Comparison of ENCODE assay signal across 8 mouse cellular contexts in genomic region chr11:82846079-82846436, GRCm38 (mm10). TPM values are rescaled to one million over a fixed set of nuclear protein-coding genes. Genes with fewer than 3 reads are reported as not detected.
DNase-seq lines count a peak whose midpoint lies in the region; ATAC-seq and TF ChIP-seq lines count a peak whose summit lies in the region.

No protein-coding gene starts in this region.

- TF ChIP-seq CTCF in spleen, adult 2 months (IDR thresholded peaks at IDR 0.05; ENCODE audit: extremely low read depth, insufficient read depth, insufficient read length, insufficient replicate concordance), result no peak

- H3K4me1 ChIP-seq in kidney, embryonic 15.5 days, result peaks cover 49% of the 10 kb centered on the region
- H3K4me1 ChIP-seq in limb, embryonic 14.5 days (ENCODE audit: control insufficient read depth, insufficient read depth, low read length), result peaks cover 23% of the 10 kb centered on the region
- H3K4me1 ChIP-seq in spleen, adult 2 months (ENCODE audit: control insufficient read depth, insufficient read depth, insufficient read length), result peaks cover 4% of the 10 kb centered on the region; the same call in 1 of the 2 replicates

- no peak for TF ChIP-seq POLR2A in limb, embryonic 14.5 days (IDR thresholded peaks at IDR 0.05; ENCODE audit: borderline replicate concordance, extremely low read depth, insufficient read depth, insufficient read length)
- no peak for TF ChIP-seq POLR2A in spleen, adult 2 months (IDR thresholded peaks at IDR 0.05; ENCODE audit: low read depth, low read length)

- H3K9me3 ChIP-seq in kidney, embryonic 15.5 days (replicated peaks), result no peaks in the 10 kb centered on the region
- no peaks in the 10 kb centered on the region for H3K9me3 ChIP-seq in limb, embryonic 14.5 days (ENCODE audit: control insufficient read depth, low read length)

- 0 out of 2 replicates have a peak overlapping the region, but pooled peaks have one; percentile 5 for H3K4me3 ChIP-seq in kidney, embryonic 15.5 days (replicated peaks)
- H3K4me3 ChIP-seq in limb, embryonic 14.5 days (replicated peaks; ENCODE audit: low read length), result no peak overlapping the region
- H3K4me3 ChIP-seq in spleen, adult 2 months (ENCODE audit: extremely low read depth, insufficient read depth, insufficient read length), result peak overlapping the region; percentile 20; the same call in 1 of the 2 replicates

- WGBS in kidney, embryonic 15.5 days, result 23% methylated on average over 4 of the region's 4 CpGs
- WGBS in limb, embryonic 14.5 days, result 22% methylated on average over 4 of the region's 4 CpGs
- 32% methylated on average over 4 of the region's 4 CpGs for WGBS in spleen, adult 2 months

- peak overlapping the region; percentile 44 for H3K4me2 ChIP-seq in kidney, embryonic 15.5 days
- peak overlapping the region; percentile 30; the same call in 1 of the 2 replicates for H3K4me2 ChIP-seq in limb, embryonic 14.5 days (replicated peaks; ENCODE audit: low read depth, low read length, severe bottlenecking)

- ATAC-seq in kidney, embryonic 15.5 days (replicated peaks; ENCODE audit: low FRiP score), result 0 out of 2 replicates have a peak, but pooled peaks have one; percentile 38
- ATAC-seq in erythroblast, adult 5-6 weeks (replicated peaks; ENCODE audit: low FRiP score, poor library complexity, severe bottlenecking), result peak; percentile 72
- ATAC-seq in limb, embryonic 14.5 days (ENCODE audit: low FRiP score, low read depth), result no peak; the same call in 1 of the 2 replicates

- peak overlapping the region; percentile 78 for H3K27ac ChIP-seq in kidney, embryonic 15.5 days
- 0 out of 2 replicates have a peak overlapping the region, but pooled peaks have one; percentile 7 for H3K27ac ChIP-seq in limb, embryonic 14.5 days (replicated peaks; ENCODE audit: low read depth, low read length)
- H3K27ac ChIP-seq in spleen, adult 2 months (ENCODE audit: insufficient read depth, low read length), result peak overlapping the region; percentile 10; the same call in 1 of the 2 replicates

- 0 out of 2 replicates have a peak overlapping the region, but pooled peaks have one; percentile 10 for H3K9ac ChIP-seq in kidney, embryonic 15.5 days
- no peak overlapping the region; the same call in 1 of the 2 replicates for H3K9ac ChIP-seq in limb, embryonic 14.5 days (ENCODE audit: low read depth, low read length, severe bottlenecking)

- no peak for DNase-seq in kidney, postnatal 4 days
- no peak for DNase-seq in limb, embryonic 14.5 days (ENCODE audit: low spot score)
- no peak for DNase-seq in spleen, adult 2 months (ENCODE audit: low read depth in 1 of 2, low spot score in 2 of 2)
- DNase-seq in frontal cortex, postnatal 36 days (ENCODE audit: low spot score in 2 of 2), result no peak
- no peak for DNase-seq in frontal cortex, postnatal 25 days (ENCODE audit: low spot score in 2 of 2)
- no peak for DNase-seq in left cerebral cortex, adult 18-20 months (ENCODE audit: low spot score in 2 of 2)

- no peaks in the 10 kb centered on the region for H3K36me3 ChIP-seq in kidney, embryonic 15.5 days
- H3K36me3 ChIP-seq in limb, embryonic 14.5 days (ENCODE audit: control insufficient read depth, insufficient read depth, low read length), result no peaks in the 10 kb centered on the region
- no peaks in the 10 kb centered on the region for H3K36me3 ChIP-seq in spleen, adult 2 months (ENCODE audit: control insufficient read depth, insufficient read depth, low read length)

- no peaks in the 10 kb centered on the region for H3K27me3 ChIP-seq in kidney, embryonic 15.5 days
- H3K27me3 ChIP-seq in limb, embryonic 14.5 days (ENCODE audit: control insufficient read depth, insufficient read depth, low read length), result no peaks in the 10 kb centered on the region
- H3K27me3 ChIP-seq in spleen, adult 2 months (ENCODE audit: control insufficient read depth, insufficient read depth, low read length), result no peaks in the 10 kb centered on the region

RNA-seq across cellular contexts. Expression of gene Rffl, which starts 25.0 kb away (rescaled TPM):
- 22.3 and 23.6 TPM in 2 replicates for polyA plus RNA-seq in kidney, embryonic 15.5 days (2015; fragmentation: Nextera tagmentation; extraction: Ambion mirVana)
- 79.9 and 88.6 TPM in 2 replicates for total RNA-seq in erythroblast, adult 5-6 weeks (2015; ENCODE audit: low replicate concordance)
- 115 TPM in 2 replicates for total RNA-seq in erythroblast, adult 5-6 weeks (2017; ENCODE audit: low replicate concordance)
- 8.3 and 11.0 TPM in 2 replicates for polyA plus RNA-seq in limb, embryonic 14.5 days (2012; rRNA removed)
- polyA plus RNA-seq in limb, embryonic 14.5 days (2014; fragmentation: Nextera tagmentation; extraction: Ambion mirVana), result 11.3 and 11.5 TPM in 2 replicates
- 12.0 and 13.3 TPM in 2 replicates for polyA plus RNA-seq in spleen, adult 2 months (2012; rRNA removed)
- total RNA-seq in left cerebral cortex, adult 18-20 months (2021), result 10 to 100 TPM; 11.1 to 11.2 TPM

RNA-seq across cellular contexts. Expression of gene Rad51d, which starts 44.4 kb away (rescaled TPM):
- 11.1 and 13.9 TPM in 2 replicates for polyA plus RNA-seq in kidney, embryonic 15.5 days (2015; fragmentation: Nextera tagmentation; extraction: Ambion mirVana)
- total RNA-seq in erythroblast, adult 5-6 weeks (2015; ENCODE audit: low replicate concordance), result 1.5 and 10.0 TPM in 2 replicates
- total RNA-seq in erythroblast, adult 5-6 weeks (2017; ENCODE audit: low replicate concordance), result 2.5 and 2.6 TPM in 2 replicates
- polyA plus RNA-seq in limb, embryonic 14.5 days (2012; rRNA removed), result 10.5 and 11.5 TPM in 2 replicates
- polyA plus RNA-seq in limb, embryonic 14.5 days (2014; fragmentation: Nextera tagmentation; extraction: Ambion mirVana), result 12.9 and 15.1 TPM in 2 replicates
- polyA plus RNA-seq in spleen, adult 2 months (2012; rRNA removed), result 10.9 and 11.8 TPM in 2 replicates
- 10 to 100 TPM; 17.5 to 21.0 TPM for total RNA-seq in left cerebral cortex, adult 18-20 months (2021)

RNA-seq across cellular contexts. Expression of gene Fndc8, which starts 45.9 kb away (rescaled TPM):
- polyA plus RNA-seq in kidney, embryonic 15.5 days (2015; fragmentation: Nextera tagmentation; extraction: Ambion mirVana), result 0.18 and 0.39 TPM in 2 replicates
- not detected in 2 replicates for total RNA-seq in erythroblast, adult 5-6 weeks (2015; ENCODE audit: low replicate concordance)
- total RNA-seq in erythroblast, adult 5-6 weeks (2017; ENCODE audit: low replicate concordance), result not detected in 2 replicates
- 0.10 and 0.14 TPM in 2 replicates for polyA plus RNA-seq in limb, embryonic 14.5 days (2012; rRNA removed)
- 0.11 and 0.25 TPM in 2 replicates for polyA plus RNA-seq in limb, embryonic 14.5 days (2014; fragmentation: Nextera tagmentation; extraction: Ambion mirVana)
- 0.06 and 0.07 TPM in 2 replicates for polyA plus RNA-seq in spleen, adult 2 months (2012; rRNA removed)
- total RNA-seq in left cerebral cortex, adult 18-20 months (2021), result not detected

Comparison
In these comparisons a context has a peak if more than half of its experiments do, and no peak if none do; other contexts are left out.
1. H3K27ac ChIP-seq: peak in every context shown above with its lines; median percentile 78 in kidney, embryonic 15.5 days; 10 in spleen, adult 2 months; 7 in limb, embryonic 14.5 days.